Mouse (Mus musculus): Measurements from ENCODE around the gene Mtfp1.
A peak's percentile ranks its signal among the peaks of the same experiment; 100 is the strongest.
"Not testable (repeated sequence)": the region's sequence is repeated elsewhere in the genome, so short reads cannot be mapped to it uniquely, and the experiment has no call there.

Gene Mtfp1

GRCm38 (mm10) chr11:4095171-4096053 is at the start of gene Mtfp1:
Mtfp1 (minus strand) TSS chr11:4095445.
- DNase-seq, result peak; percentile 75

- no peak for DNase-seq
These were observed 48.2 kb upstream of the Mtfp1 start for GRCm38 (mm10) chr11:4143281-4144062.

GRCm38 (mm10) chr11:4142352-4142751 is 47.1 kb upstream of the Mtfp1 start:
- DNase-seq, result no peak

GRCm38 (mm10) chr11:4141505-4141904 is 46.3 kb upstream of the Mtfp1 start:
- no peak for DNase-seq

GRCm38 (mm10) chr11:4138964-4139363 is 43.7 kb upstream of the Mtfp1 start:
- no peak for DNase-seq

- peak; percentile 84 for DNase-seq
These were observed 40.0 kb upstream of the Mtfp1 start, which contains the start of gene Rnf215 for GRCm38 (mm10) chr11:4134986-4135935. Rnf215 (plus strand) TSS chr11:4135202.

- DNase-seq, result no peak
These were observed 39.2 kb upstream of the Mtfp1 start for GRCm38 (mm10) chr11:4134400-4134799.

GRCm38 (mm10) chr11:4133450-4133849 is 38.2 kb upstream of the Mtfp1 start:
- no peak for DNase-seq

- not testable (repeated sequence) for DNase-seq
These were observed 33.2 kb upstream of the Mtfp1 start for GRCm38 (mm10) chr11:4128461-4128860.

GRCm38 (mm10) chr11:4127059-4127458 is 31.8 kb upstream of the Mtfp1 start:
- no peak for DNase-seq

GRCm38 (mm10) chr11:4123922-4124321 is 28.7 kb upstream of the Mtfp1 start:
- DNase-seq, result no peak

- DNase-seq, result no peak
These were observed 27.7 kb upstream of the Mtfp1 start, which contains the start of gene Sec14l2 for GRCm38 (mm10) chr11:4122742-4123579. Sec14l2 (minus strand) TSS chr11:4123415.

- no peak for DNase-seq
These were observed 27.0 kb upstream of the Mtfp1 start for GRCm38 (mm10) chr11:4122226-4122625.

GRCm38 (mm10) chr11:4121691-4122090 is 26.4 kb upstream of the Mtfp1 start:
- DNase-seq, result no peak

- DNase-seq, result no peak
These were observed 24.4 kb upstream of the Mtfp1 start for GRCm38 (mm10) chr11:4119635-4120034.

- DNase-seq, result peak; percentile 81
These were observed 23.1 kb upstream of the Mtfp1 start for GRCm38 (mm10) chr11:4118081-4118921.

GRCm38 (mm10) chr11:4117372-4118071 is 22.3 kb upstream of the Mtfp1 start:
- DNase-seq, result no peak

- no peak for DNase-seq
These were observed 21.4 kb upstream of the Mtfp1 start for GRCm38 (mm10) chr11:4116458-4117141.

GRCm38 (mm10) chr11:4115407-4115806 is 20.2 kb upstream of the Mtfp1 start:
- no peak for DNase-seq
